Mouse (Mus musculus): ENCODE results near the gene Rbbp8nl. TPM values are rescaled to one million over a fixed set of nuclear protein-coding genes. Genes with fewer than 3 reads are reported as not detected.
A peak's percentile ranks its signal among the peaks of the same experiment; 100 is the strongest.
"Not testable (repeated sequence)": the region's sequence is repeated elsewhere in the genome, so short reads cannot be mapped to it uniquely, and the experiment has no call there.

The Rbbp8nl gene
- polyA plus RNA-seq, 1 experiment from 2014 or later, result 1.2 TPM

GRCm38 (mm10) chr2:180262891-180263290 is 26.8 kb downstream of the Rbbp8nl start:
- Histone ChIP-seq H3K9me3 (no peaks in the 10 kb centered on the region), H3K36me3 (peaks cover 91% of the 10 kb centered on the region), H3K4me2 (replicated peaks) (no peak overlapping the region), H3K27ac (no peak overlapping the region), H3K9ac (no peak overlapping the region), H3K4me1 (peaks cover 11% of the 10 kb centered on the region), H3K27me3 (no peaks in the 10 kb centered on the region), H3K4me3 (no peak overlapping the region)
- no peak for ATAC-seq (ENCODE audit: low FRiP score, low read depth)
- 89% methylated on average over 10 of the region's 10 CpGs for WGBS

DNA sequence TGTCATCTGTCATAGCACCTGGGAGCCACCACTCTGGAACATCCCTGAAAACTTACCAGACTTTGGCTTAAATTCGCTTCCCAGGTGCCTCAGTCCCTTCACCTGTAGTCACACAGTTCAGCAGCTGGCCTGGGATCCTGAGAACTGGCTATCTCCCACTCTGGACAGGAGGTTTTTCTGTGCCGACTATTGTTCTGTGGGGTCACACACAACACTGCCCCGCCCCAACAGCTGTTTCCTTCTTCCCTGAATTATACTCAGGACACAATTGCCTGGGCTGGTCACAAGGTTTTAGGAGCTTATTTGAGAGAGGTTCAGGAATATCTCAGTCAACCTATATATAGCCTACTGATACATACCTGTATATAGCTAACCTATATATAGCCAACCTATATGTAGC is 27.2 kb downstream of the Rbbp8nl start:
- no peak for ATAC-seq (ENCODE audit: low FRiP score, low read depth)
- Histone ChIP-seq H3K9ac (no peak overlapping the region), H3K9me3 (no peaks in the 10 kb centered on the region), H3K27me3 (no peaks in the 10 kb centered on the region), H3K4me1 (peaks cover 13% of the 10 kb centered on the region), H3K4me2 (replicated peaks) (no peak overlapping the region), H3K36me3 (peaks cover 86% of the 10 kb centered on the region), H3K27ac (no peak overlapping the region), H3K4me3 (no peak overlapping the region)
- 75% methylated on average over 3 of the region's 3 CpGs for WGBS

- 92% methylated on average over 7 of the region's 7 CpGs for WGBS
- Histone ChIP-seq H3K27ac (no peak overlapping the region), H3K36me3 (peaks cover 81% of the 10 kb centered on the region)
Measured at GRCm38 (mm10) chr2:180261901-180262300, 27.8 kb downstream of the Rbbp8nl start.

DNA sequence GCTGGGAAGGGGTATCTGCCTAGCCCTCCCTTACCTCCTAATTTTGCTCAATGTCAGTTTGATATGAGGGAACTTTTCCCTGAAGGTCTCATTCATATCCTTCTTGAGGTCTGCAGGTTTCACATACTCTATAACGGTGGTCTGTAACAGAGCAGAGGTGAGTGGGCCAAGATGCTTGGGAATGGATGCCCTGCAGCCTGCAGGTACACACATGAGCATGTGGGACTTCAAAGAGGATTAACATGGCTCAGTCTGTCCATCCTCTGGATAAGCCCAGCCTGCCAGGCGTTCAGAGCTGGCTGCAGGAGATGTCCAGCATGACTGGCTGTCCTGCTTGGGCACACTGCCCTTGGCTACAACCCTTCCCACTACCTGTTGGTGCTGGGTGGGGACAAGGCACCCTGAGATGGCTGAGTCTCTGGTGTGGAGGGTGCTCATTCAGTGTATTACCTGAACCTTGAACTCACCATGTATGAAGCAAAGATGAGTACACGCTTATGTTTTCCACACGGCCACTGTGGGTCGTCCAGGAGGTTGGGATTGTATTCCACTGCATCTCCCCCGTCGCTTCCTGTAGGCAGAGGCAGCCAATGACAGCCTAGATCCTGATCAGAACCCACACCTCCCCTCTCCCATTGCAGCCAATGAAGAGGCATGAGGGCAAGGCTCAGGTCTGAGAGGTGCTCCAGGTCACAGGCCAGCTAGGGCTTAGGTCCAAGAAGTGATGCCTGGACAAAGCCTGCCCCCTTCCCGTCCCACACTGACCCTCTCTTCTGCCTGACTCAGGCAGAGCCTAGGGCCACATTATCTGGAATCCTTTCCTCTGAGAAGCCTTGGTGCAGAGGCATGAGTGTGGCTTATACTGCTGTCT is 28.8 kb downstream of the Rbbp8nl start:
- no peak overlapping the region for H3K9ac ChIP-seq
- H3K4me2 ChIP-seq (replicated peaks), result no peak overlapping the region
- H3K27me3 ChIP-seq, result no peaks in the 10 kb centered on the region
- peaks cover 21% of the 10 kb centered on the region for H3K4me1 ChIP-seq
- peaks cover 70% of the 10 kb centered on the region for H3K36me3 ChIP-seq
- no peak overlapping the region for H3K4me3 ChIP-seq
- 49% methylated on average over 8 of the region's 8 CpGs for WGBS
- H3K27ac ChIP-seq, result no peak overlapping the region
- no peak for ATAC-seq (ENCODE audit: low FRiP score, low read depth)
- H3K9me3 ChIP-seq, result no peaks in the 10 kb centered on the region

More at GRCm38 (mm10) chr2:180261901-180262300, 27.8 kb downstream of the Rbbp8nl start:
- H3K27me3 ChIP-seq, result no peaks in the 10 kb centered on the region
- no peak overlapping the region for H3K9ac ChIP-seq
- no peak overlapping the region for H3K4me3 ChIP-seq
- no peak for ATAC-seq (ENCODE audit: low FRiP score, low read depth)
- peaks cover 13% of the 10 kb centered on the region for H3K4me1 ChIP-seq
- H3K9me3 ChIP-seq, result no peaks in the 10 kb centered on the region
- H3K4me2 ChIP-seq (replicated peaks), result no peak overlapping the region

DNA sequence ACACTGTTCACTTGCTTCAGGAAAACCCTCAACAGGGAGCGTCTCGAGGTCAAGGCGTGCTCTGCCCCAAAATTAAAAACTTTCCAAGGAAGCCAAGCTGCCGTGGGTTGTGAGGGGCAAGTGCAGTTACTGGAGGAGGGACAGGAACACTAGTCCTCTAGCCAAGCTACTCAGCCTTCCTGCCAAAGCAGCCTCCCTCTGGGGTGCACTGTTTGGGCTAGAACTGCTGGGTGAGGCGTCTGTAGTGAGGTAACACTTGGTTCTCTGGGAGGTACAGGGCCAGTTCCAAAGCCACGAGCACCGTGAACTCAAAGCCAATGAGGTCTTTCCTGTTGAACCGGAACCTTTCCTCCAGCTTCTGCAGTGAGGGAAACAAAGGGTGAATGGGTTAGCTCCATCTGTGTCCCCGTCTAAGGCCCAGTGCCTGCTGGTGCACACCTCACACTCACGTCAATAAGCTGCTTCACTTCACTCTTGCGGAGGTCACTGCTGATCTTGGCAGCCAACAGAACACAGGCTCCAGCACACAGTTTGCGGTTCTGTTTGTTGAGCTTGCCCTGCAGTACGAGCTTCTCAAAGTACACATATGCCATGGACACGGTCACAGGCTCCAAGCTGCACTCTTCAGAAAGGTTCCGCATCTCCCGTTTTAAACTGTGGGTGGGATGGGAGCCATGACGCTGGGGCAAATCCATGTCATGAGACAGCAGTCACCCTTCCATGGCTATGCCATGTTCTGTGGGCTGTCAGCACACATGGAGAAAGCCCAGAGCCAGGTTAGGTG is 29.7 kb downstream of the Rbbp8nl start:
- not testable (repeated sequence) for ATAC-seq (ENCODE audit: low FRiP score, low read depth)
- peaks cover 68% of the 10 kb centered on the region for H3K36me3 ChIP-seq
- WGBS, result 70% methylated on average over 17 of the region's 17 CpGs

DNA sequence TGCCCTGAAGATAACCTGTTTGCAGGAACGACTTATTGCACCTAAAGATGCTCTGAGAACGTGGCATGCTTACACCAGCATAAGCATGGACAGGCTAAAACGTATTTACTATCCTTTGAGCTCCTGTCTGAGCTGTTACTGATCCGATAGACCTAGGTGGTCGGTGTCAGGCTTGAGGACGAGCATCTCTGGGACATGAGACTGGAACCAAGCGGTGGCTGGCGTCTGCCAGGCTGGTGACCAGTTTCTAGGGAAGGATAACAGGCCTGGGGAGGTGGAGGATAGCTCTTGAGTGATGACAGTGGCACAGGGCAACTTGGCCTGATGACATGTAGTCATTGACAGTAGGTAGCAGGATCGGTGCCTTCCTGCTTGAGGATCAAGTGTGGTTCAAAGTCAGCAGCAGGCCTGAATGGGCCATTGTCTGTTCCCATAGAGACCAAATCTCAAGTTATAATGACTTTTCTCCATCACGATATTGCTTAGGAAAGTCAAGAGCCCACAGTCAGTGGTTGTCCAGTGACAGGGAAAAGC is 30.7 kb downstream of the Rbbp8nl start:
- 82% methylated on average over 10 of the region's 10 CpGs for WGBS
- not testable (repeated sequence) for H3K27me3 ChIP-seq; ATAC-seq (ENCODE audit: low FRiP score, low read depth); H3K4me2 ChIP-seq (replicated peaks); H3K9ac ChIP-seq; H3K9me3 ChIP-seq; H3K27ac ChIP-seq; H3K4me3 ChIP-seq
- Histone ChIP-seq H3K4me1 (peaks cover 22% of the 10 kb centered on the region), H3K36me3 (peaks cover 58% of the 10 kb centered on the region)

More for the DNA sequence above, 29.7 kb downstream of the Rbbp8nl start:
- H3K4me2 ChIP-seq (replicated peaks); H3K4me3 ChIP-seq; H3K27me3 ChIP-seq; H3K27ac ChIP-seq; H3K9ac ChIP-seq; H3K9me3 ChIP-seq: not testable (repeated sequence)
- peaks cover 22% of the 10 kb centered on the region for H3K4me1 ChIP-seq

DNA sequence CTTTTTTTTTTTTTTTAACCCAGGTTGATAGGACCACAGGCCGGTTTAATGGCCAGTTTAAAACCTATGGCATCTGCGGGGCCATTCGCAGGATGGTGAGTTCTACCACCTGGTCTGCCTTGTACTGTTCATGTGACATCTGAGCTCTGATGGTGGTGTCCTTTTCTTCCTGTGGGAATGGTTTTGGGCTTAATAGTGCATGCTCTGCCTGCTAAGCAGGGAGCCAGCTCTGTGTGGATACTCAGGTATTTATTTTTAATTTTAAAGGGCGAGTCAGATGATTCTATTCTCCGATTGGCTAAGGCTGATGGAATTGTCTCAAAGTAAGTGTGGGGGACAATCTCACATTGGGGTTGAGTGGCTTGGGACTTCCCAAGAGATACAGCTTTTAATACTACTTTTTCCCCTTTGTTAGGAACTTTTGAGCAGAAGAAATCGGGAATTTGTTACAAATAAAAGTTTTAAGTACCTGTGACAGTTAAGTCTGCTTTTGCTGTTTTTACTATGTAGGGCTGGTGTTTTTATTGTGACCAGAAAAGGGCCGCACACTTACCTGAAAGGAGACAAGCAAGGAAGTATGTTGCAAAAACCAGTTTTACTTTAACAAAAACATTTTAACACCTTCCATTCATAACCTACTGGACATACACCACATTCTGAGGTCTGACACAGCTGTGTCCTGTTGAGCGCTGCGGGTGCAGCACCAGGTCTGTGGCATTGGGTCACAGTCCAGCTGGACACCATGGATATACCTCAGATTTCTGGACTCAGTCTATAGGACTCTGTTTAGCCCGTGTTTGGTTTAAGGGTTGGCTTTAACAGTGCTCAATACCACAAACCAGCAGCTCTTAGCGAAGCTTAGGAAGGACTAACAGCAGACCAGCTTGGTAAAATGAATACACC is 31.5 kb downstream of the Rbbp8nl start:
- H3K36me3 ChIP-seq, result peaks cover 50% of the 10 kb centered on the region
- no peaks in the 10 kb centered on the region for H3K9me3 ChIP-seq
- H3K9ac ChIP-seq, result peak overlapping the region; percentile 94
- H3K4me1 ChIP-seq, result peaks cover 22% of the 10 kb centered on the region
- no peaks in the 10 kb centered on the region for H3K27me3 ChIP-seq
- H3K27ac ChIP-seq, result peak overlapping the region; percentile 91; the same call in 1 of the 2 replicates
- 48% methylated on average over 11 of the region's 11 CpGs for WGBS
- peak overlapping the region; percentile 91 for H3K4me2 ChIP-seq (replicated peaks)
- peak overlapping the region; percentile 93 for H3K4me3 ChIP-seq
- ATAC-seq (ENCODE audit: low FRiP score, low read depth), result no peak

DNA sequence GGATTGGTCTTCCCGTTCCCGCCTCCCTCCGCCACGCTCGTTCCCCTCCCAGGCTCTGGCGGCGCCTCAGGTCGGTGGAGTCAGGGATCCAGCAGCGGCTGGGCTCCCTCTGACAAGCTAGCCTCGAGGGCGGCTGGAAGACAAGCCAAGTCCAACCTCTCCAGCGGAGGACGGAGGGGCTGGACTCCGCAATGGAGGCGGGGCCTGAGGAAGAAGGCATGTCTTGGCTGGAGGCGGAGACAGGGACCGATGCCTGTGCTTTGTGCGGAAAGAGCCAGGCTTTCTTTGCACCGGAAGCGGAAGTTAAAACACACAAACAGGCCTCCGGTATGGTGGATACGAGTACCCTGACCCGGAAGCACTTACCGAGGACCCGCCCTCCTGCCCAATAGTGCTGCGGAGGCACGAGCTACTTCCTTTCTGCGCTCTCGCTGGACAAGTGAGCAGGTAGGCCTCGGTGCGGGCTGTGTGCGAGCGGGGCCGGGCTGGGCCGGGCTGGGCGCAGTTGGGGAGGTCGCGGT is 32.6 kb downstream of the Rbbp8nl start, which contains the start of gene Rps21:
TSS of gene Rps21 (plus strand) at position 377 of the 521 bp plus-strand sequence.
- no peaks in the 10 kb centered on the region for H3K9me3 ChIP-seq
- peaks cover 38% of the 10 kb centered on the region for H3K36me3 ChIP-seq
- WGBS, result under 1% methylated on average over 38 of the region's 38 CpGs
- peak; percentile 97 for ATAC-seq (ENCODE audit: low FRiP score, low read depth)
- peak within 1 kb of the TSS; percentile 91 for H3K27ac ChIP-seq
- H3K9ac ChIP-seq, result peak within 1 kb of the TSS; percentile 94
- no peaks in the 10 kb centered on the region for H3K27me3 ChIP-seq
- H3K4me1 ChIP-seq, result peaks cover 22% of the 10 kb centered on the region
- peak within 1 kb of the TSS; percentile 91 for H3K4me2 ChIP-seq (replicated peaks)
- H3K4me3 ChIP-seq, result peak within 1 kb of the TSS; percentile 93

GRCm38 (mm10) chr2:180256296-180257000 is 33.2 kb downstream of the Rbbp8nl start:
- Histone ChIP-seq H3K4me1 (peaks cover 22% of the 10 kb centered on the region), H3K27me3 (no peaks in the 10 kb centered on the region), H3K27ac (peak overlapping the region; percentile 91), H3K4me3 (peak overlapping the region; percentile 93), H3K9ac (peak overlapping the region; percentile 75), H3K4me2 (replicated peaks) (peak overlapping the region; percentile 90), H3K36me3 (peaks cover 32% of the 10 kb centered on the region), H3K9me3 (no peaks in the 10 kb centered on the region)
- 22% methylated on average over 26 of the region's 26 CpGs for WGBS
- ATAC-seq (ENCODE audit: low FRiP score, low read depth), result peak; percentile 49

GRCm38 (mm10) chr2:180255701-180256100 is 34.0 kb downstream of the Rbbp8nl start:
- Histone ChIP-seq H3K4me3 (peak overlapping the region; percentile 93; the same call in 1 of the 2 replicates), H3K9ac (no peak overlapping the region), H3K27me3 (no peaks in the 10 kb centered on the region), H3K4me2 (replicated peaks) (peak overlapping the region; percentile 90), H3K4me1 (peaks cover 22% of the 10 kb centered on the region), H3K9me3 (no peaks in the 10 kb centered on the region), H3K36me3 (peaks cover 25% of the 10 kb centered on the region), H3K27ac (no peak overlapping the region)
- no peak for ATAC-seq (ENCODE audit: low FRiP score, low read depth)
- WGBS, result 81% methylated on average over 9 of the region's 9 CpGs
